ENCODE assay signal across 24 mouse cellular contexts in genomic region chr9:46320461-46320860, GRCm38 (mm10). TPM values are rescaled to one million over a fixed set of nuclear protein-coding genes. Genes with fewer than 3 reads are reported as not detected.
"Had no signal": no experiment of that assay in that cellular context is flagged by ENCODE, and none has a peak within 500 bp of the region (broad histone marks: within the 10 kb centered on the region; RNA-seq: fewer than 3 reads in every experiment).

No protein-coding gene starts in this region.

- H3K9me3 ChIP-seq: midbrain, embryonic 15.5 days; neural tube, embryonic 15.5 days had no signal

- ATAC-seq: midbrain, embryonic 13.5 days; midbrain, embryonic 15.5 days had no signal

- H3K4me2 ChIP-seq: lung, embryonic 14.5 days; midbrain, embryonic 13.5 days; midbrain, embryonic 15.5 days; neural tube, embryonic 13.5 days; neural tube, embryonic 15.5 days had no signal

- DNase-seq: lung, adult 18-20 months; lung, embryonic 14.5 days; lung, postnatal 10 days; retina, postnatal 1 day; right cerebral cortex, adult 18-20 months; right cerebral cortex, postnatal 25 days; right cerebral cortex, postnatal 4 days; spleen, adult 18-20 months; thymus, adult 18-20 months; thymus, postnatal 14 days; thymus, postnatal 36 days had no signal

- H3K27me3 ChIP-seq: midbrain, embryonic 13.5 days; midbrain, embryonic 15.5 days; neural tube, embryonic 13.5 days; neural tube, embryonic 15.5 days had no signal

- H3K36me3 ChIP-seq: midbrain, embryonic 10.5 days; midbrain, embryonic 13.5 days; midbrain, embryonic 15.5 days; neural tube, embryonic 13.5 days; neural tube, embryonic 15.5 days had no signal

- H3K4me3 ChIP-seq: midbrain, embryonic 10.5 days; midbrain, embryonic 13.5 days; midbrain, embryonic 15.5 days; myocyte; neural tube, embryonic 13.5 days; neural tube, embryonic 15.5 days had no signal

- H3K27ac ChIP-seq: midbrain, embryonic 10.5 days; midbrain, embryonic 13.5 days; midbrain, embryonic 15.5 days; neural tube, embryonic 13.5 days; neural tube, embryonic 15.5 days had no signal

- H3K9ac ChIP-seq: lung, embryonic 14.5 days; midbrain, embryonic 13.5 days; midbrain, embryonic 15.5 days; neural tube, embryonic 13.5 days; neural tube, embryonic 15.5 days had no signal

RNA-seq across cellular contexts. Expression of gene 4931429L15Rik, which starts 0.7 kb away (rescaled TPM):
- polyA plus RNA-seq: liver, embryonic 16.5 days; lung, embryonic 14.5 days; lung, embryonic 16.5 days; midbrain, embryonic 10.5 days; midbrain, embryonic 15.5 days; myocyte; neural tube, embryonic 11.5 days; neural tube, embryonic 13.5 days; neural tube, embryonic 15.5 days; small intestine, adult 2 months; stomach, embryonic 14.5 days; stomach, embryonic 16.5 days; thymus, postnatal 0 days had no signal

RNA-seq across cellular contexts. Expression of gene Apoa5, which starts 52.0 kb away (rescaled TPM):
- polyA plus RNA-seq: lung, embryonic 14.5 days; lung, embryonic 16.5 days; midbrain, embryonic 10.5 days; midbrain, embryonic 13.5 days; midbrain, embryonic 15.5 days; myocyte; neural tube, embryonic 11.5 days; neural tube, embryonic 13.5 days; neural tube, embryonic 15.5 days; stomach, embryonic 14.5 days had no signal
